Mouse (Mus musculus) neural tube, embryonic 13.5 days (tissue): ENCODE data around the gene Slamf8. TPM values are rescaled to one million over a fixed set of nuclear protein-coding genes. Genes with fewer than 3 reads are reported as not detected.
A peak's percentile ranks its signal among the peaks of the same experiment; 100 is the strongest.

Source experiments
- ATAC-seq: fragments of 200-750 bp; cut with Nextera tagmentation; 2 replicates; pipeline ENCODE4 v1.8.0; 2017; ENCODE audit warnings: low read depth, mild to moderate bottlenecking, moderate TSS enrichment, moderate library complexity
- H3K27ac ChIP-seq: fragments of 300-500 bp; sonication (generic); replicated peaks from 2 replicates; pipeline ENCODE4 v1.5.1; 2015; ENCODE audit warnings: moderate library complexity, mild to moderate bottlenecking, inconsistent platforms
- H3K27me3 ChIP-seq: fragments of 300-500 bp; sonication (generic); 2 replicates; pipeline ENCODE4 v1.6.1; 2015; ENCODE audit warnings: mild to moderate bottlenecking, inconsistent platforms
- H3K36me3 ChIP-seq: fragments of 300-500 bp; sonication (generic); 2 replicates; pipeline ENCODE4 v1.6.1; 2015; ENCODE audit warnings: mild to moderate bottlenecking, inconsistent platforms
- H3K4me1 ChIP-seq: fragments of 300-500 bp; sonication (generic); replicated peaks from 2 replicates; pipeline ENCODE4 v1.6.1; 2015; ENCODE audit warnings: inconsistent platforms
- H3K4me2 ChIP-seq: fragments of 300-500 bp; sonication (generic); 2 replicates; pipeline ENCODE4 v1.6.1; 2015; ENCODE audit warnings: inconsistent platforms, mild to moderate bottlenecking, moderate library complexity
- H3K4me3 ChIP-seq: fragments of 300-500 bp; sonication (generic); 2 replicates; pipeline ENCODE4 v1.5.1; 2015; ENCODE audit warnings: mild to moderate bottlenecking, inconsistent platforms
- H3K9ac ChIP-seq: fragments of 300-500 bp; sonication (generic); 2 replicates; pipeline ENCODE4 v1.6.1; 2015; ENCODE audit warnings: moderate library complexity, mild to moderate bottlenecking, inconsistent platforms
- H3K9me3 ChIP-seq: fragments of 300-500 bp; sonication (generic); 2 replicates; pipeline ENCODE4 v1.6.1; 2016; ENCODE audit warnings: inconsistent platforms
- WGBS: fragments of 180-500 bp; shearing (Covaris S2); methylation state at CpG from one replicate; pipeline ENCODE4 v1.1.7; 2015; 5-methylcytosine and 5-hydroxymethylcytosine counted together
- polyA plus RNA-seq: library from polyadenylated mRNA; unstranded; fragments of >200 nt; fragmentation: Nextera tagmentation; extraction: Ambion mirVana; gene quantifications from 2 replicates; pipeline ENCODE4 v1.2.1, GENCODE M21; 2015

Gene Slamf8
- polyA plus RNA-seq, 1 experiment from 2014 or later: not detected

DNA sequence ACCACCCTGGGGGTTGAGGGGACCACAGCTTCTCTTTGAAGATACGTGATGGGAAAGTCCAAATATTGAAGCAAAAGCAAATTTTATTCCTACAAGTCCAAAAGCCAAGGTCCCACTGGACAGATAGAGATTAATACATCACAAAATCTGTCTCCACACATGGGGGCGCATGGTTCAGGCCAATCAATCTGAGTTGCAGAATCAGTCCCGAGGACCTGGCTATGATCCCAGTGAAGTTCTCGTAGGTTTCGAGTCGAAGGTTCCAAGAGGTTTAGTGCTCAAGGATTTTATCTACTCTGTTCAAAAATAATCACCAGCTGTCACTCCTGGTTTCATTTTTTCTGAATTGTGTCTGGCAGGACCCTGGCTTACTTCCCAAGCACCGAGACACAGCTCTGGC is 39.4 kb downstream of the Slamf8 start:
- no peak for ATAC-seq
- Histone ChIP-seq H3K4me2 (peak overlapping the region; percentile 55), H3K36me3 (no peaks in the 10 kb centered on the region), H3K27me3 (no peaks in the 10 kb centered on the region), H3K27ac (peak overlapping the region; percentile 68; the same call in 1 of the 2 replicates), H3K4me3 (peak overlapping the region; percentile 40; the same call in 1 of the 2 replicates), H3K9me3 (no peaks in the 10 kb centered on the region), H3K9ac (peak overlapping the region; percentile 66; the same call in 1 of the 2 replicates), H3K4me1 (peaks cover 30% of the 10 kb centered on the region)
- 48% methylated on average over 7 of the region's 7 CpGs for WGBS

- Histone ChIP-seq H3K27ac (peak overlapping the region; percentile 68; the same call in 1 of the 2 replicates), H3K9me3 (no peaks in the 10 kb centered on the region), H3K4me1 (peaks cover 30% of the 10 kb centered on the region), H3K36me3 (no peaks in the 10 kb centered on the region), H3K27me3 (no peaks in the 10 kb centered on the region), H3K4me3 (peak overlapping the region; percentile 40), H3K9ac (peak overlapping the region; percentile 66), H3K4me2 (peak overlapping the region; percentile 55)
- ATAC-seq: peak; percentile 87
- 2% methylated on average over 8 of the region's 8 CpGs for WGBS
Observed at GRCm38 (mm10) chr1:172550551-172550951, 39.8 kb downstream of the Slamf8 start.

DNA sequence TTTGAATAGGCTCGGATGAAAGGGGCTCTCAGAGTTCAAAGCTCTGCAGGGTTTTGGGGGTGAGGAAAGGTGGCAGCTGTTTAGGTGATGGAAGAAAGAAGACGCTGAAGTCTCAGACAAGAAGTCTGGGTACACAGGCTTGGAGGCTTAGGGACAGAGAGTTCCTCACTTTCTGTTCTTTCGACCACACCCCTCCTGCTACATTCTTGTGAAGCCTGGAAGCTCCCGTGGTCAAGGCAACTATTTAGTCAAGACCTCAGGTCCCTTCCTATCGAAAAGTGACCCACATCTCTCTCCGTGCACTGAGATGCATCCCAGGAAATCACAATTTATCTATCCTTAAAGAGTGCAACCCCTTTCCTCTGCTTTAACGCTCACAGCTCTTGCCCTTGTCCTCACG is 40.7 kb downstream of the Slamf8 start:
- 4% methylated on average over 8 of the region's 8 CpGs for WGBS
- peak overlapping the region; percentile 40 for H3K4me3 ChIP-seq
- no peak for ATAC-seq
- H3K9me3 ChIP-seq: no peaks in the 10 kb centered on the region
- peaks cover 30% of the 10 kb centered on the region for H3K4me1 ChIP-seq
- H3K27ac ChIP-seq: 0 out of 2 replicates have a peak overlapping the region, but pooled peaks have one; percentile 68
- peak overlapping the region; percentile 66 for H3K9ac ChIP-seq
- H3K4me2 ChIP-seq: peak overlapping the region; percentile 55
- H3K27me3 ChIP-seq: no peaks in the 10 kb centered on the region
- H3K36me3 ChIP-seq: no peaks in the 10 kb centered on the region

DNA sequence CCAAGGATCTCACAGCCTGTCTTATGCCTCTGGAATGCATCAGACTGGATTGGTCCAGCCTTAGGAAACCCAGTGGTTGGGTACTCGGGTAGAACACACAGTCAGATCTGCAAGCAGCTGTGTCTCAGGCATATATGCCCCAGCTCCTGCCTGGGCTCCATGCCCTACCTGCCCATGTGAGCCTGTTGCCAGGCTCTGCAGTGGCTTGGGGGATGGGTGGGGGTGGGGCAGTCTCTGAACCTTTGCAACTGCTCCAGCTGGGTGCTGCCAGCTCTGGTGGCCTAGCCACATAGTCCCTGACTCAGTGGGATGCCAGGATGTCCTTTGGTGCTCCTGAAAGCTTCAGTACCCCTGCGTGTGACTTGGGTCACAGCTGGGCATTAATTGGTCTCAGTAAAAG is 41.1 kb downstream of the Slamf8 start:
- no peak overlapping the region for H3K27ac ChIP-seq
- no peaks in the 10 kb centered on the region for H3K9me3 ChIP-seq
- H3K4me2 ChIP-seq: peak overlapping the region; percentile 55
- no peaks in the 10 kb centered on the region for H3K27me3 ChIP-seq
- WGBS: 9% methylated on average over 2 of the region's 2 CpGs
- peaks cover 30% of the 10 kb centered on the region for H3K4me1 ChIP-seq
- no peak for ATAC-seq
- no peaks in the 10 kb centered on the region for H3K36me3 ChIP-seq
- peak overlapping the region; percentile 66; the same call in 1 of the 2 replicates for H3K9ac ChIP-seq
- peak overlapping the region; percentile 40; the same call in 1 of the 2 replicates for H3K4me3 ChIP-seq

- H3K9ac ChIP-seq: no peak overlapping the region
- H3K36me3 ChIP-seq: no peaks in the 10 kb centered on the region
- H3K27me3 ChIP-seq: no peaks in the 10 kb centered on the region
- H3K27ac ChIP-seq: no peak overlapping the region
- no peaks in the 10 kb centered on the region for H3K9me3 ChIP-seq
- peaks cover 30% of the 10 kb centered on the region for H3K4me1 ChIP-seq
- no peak overlapping the region for H3K4me3 ChIP-seq
- no peak overlapping the region for H3K4me2 ChIP-seq
- ATAC-seq: no peak
- 55% methylated on average over 7 of the region's 7 CpGs for whole genome bisulfite sequencing
Observed at GRCm38 (mm10) chr1:172548501-172548900, 41.9 kb downstream of the Slamf8 start.

GRCm38 (mm10) chr1:172546062-172546461 is 44.3 kb downstream of the Slamf8 start:
- no peak overlapping the region for H3K27ac ChIP-seq
- no peak overlapping the region for H3K4me2 ChIP-seq
- H3K36me3 ChIP-seq: no peaks in the 10 kb centered on the region
- H3K9ac ChIP-seq: no peak overlapping the region
- H3K4me3 ChIP-seq: no peak overlapping the region
- peaks cover 20% of the 10 kb centered on the region for H3K4me1 ChIP-seq
- no peaks in the 10 kb centered on the region for H3K9me3 ChIP-seq
- WGBS: 91% methylated on average over 4 of the region's 4 CpGs
- no peak for ATAC-seq
- H3K27me3 ChIP-seq: no peaks in the 10 kb centered on the region

- 57% methylated on average over 11 of the region's 11 CpGs for WGBS
Observed at GRCm38 (mm10) chr1:172540283-172540820, 50.0 kb downstream of the Slamf8 start.

DNA sequence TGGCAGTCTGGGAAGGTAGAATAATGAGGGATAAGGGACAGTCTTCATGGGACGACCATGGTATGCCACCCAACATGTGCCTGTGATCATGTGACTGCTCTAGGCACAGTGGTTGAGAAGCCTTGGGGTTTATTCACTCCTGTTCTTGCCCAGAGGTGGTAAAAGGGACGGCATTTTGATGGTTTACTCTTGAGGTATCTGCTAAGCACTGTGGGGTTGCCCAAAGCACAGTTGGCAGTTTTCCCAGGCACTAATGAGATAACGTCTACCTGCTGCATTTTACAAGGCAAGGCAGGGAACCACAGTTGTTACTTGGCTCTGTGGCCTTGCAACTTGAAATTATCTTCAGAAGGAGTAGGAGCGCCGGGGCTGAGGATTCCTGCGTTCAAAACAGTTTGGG is 50.5 kb downstream of the Slamf8 start:
- Histone ChIP-seq H3K4me2 (no peak overlapping the region), H3K9me3 (no peaks in the 10 kb centered on the region), H3K4me1 (peaks cover 19% of the 10 kb centered on the region), H3K9ac (0 out of 2 replicates have a peak overlapping the region, but pooled peaks have one; percentile 34), H3K4me3 (no peak overlapping the region), H3K27ac (no peak overlapping the region; the same call in 1 of the 2 replicates), H3K27me3 (peaks cover 2% of the 10 kb centered on the region; the same call in 1 of the 2 replicates), H3K36me3 (no peaks in the 10 kb centered on the region)
- no peak for ATAC-seq
- 58% methylated on average over 6 of the region's 6 CpGs for WGBS

More at GRCm38 (mm10) chr1:172540283-172540820, 50.0 kb downstream of the Slamf8 start:
- H3K4me2 ChIP-seq: no peak overlapping the region
- H3K4me3 ChIP-seq: no peak overlapping the region
- no peak for ATAC-seq
- H3K9me3 ChIP-seq: no peaks in the 10 kb centered on the region
- no peaks in the 10 kb centered on the region; the same call in 1 of the 2 replicates for H3K27me3 ChIP-seq
- peak overlapping the region; percentile 56 for H3K27ac ChIP-seq
- H3K36me3 ChIP-seq: no peaks in the 10 kb centered on the region
- peaks cover 16% of the 10 kb centered on the region for H3K4me1 ChIP-seq
- H3K9ac ChIP-seq: peak overlapping the region; percentile 34; the same call in 1 of the 2 replicates

- Histone ChIP-seq H3K9me3 (no peaks in the 10 kb centered on the region), H3K4me2 (no peak overlapping the region), H3K27ac (peak overlapping the region; percentile 14; the same call in 1 of the 2 replicates), H3K36me3 (no peaks in the 10 kb centered on the region), H3K4me3 (no peak overlapping the region), H3K9ac (no peak overlapping the region), H3K4me1 (peaks cover 42% of the 10 kb centered on the region), H3K27me3 (peaks cover 19% of the 10 kb centered on the region; the same call in 1 of the 2 replicates)
- ATAC-seq: no peak
- WGBS: 64% methylated on average over 16 of the region's 16 CpGs
Observed at GRCm38 (mm10) chr1:172535116-172535515, 55.3 kb downstream of the Slamf8 start.

DNA sequence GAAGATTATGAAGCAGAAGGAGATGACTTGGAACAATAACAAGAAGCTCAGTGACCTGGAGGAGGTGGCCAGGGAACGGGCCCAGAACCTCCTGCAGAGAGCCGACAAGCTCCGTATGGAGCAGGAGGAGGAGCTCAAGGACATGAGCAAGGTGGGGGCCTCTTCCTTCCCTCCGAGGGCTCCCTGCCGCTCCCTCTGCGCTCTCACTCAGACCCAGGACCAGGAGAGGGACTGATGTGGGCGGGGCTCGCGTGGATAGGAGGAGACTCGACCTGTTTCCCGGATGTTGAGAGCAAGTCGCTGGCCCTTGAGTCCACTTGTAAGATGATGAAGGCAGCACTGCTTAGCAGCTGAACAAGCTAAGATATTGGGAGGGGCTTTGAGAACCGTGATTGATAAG is 57.8 kb downstream of the Slamf8 start:
- H3K36me3 ChIP-seq: no peaks in the 10 kb centered on the region
- no peak overlapping the region for H3K27ac ChIP-seq
- no peak overlapping the region for H3K9ac ChIP-seq
- peaks cover 40% of the 10 kb centered on the region for H3K4me1 ChIP-seq
- 9% methylated on average over 13 of the region's 13 CpGs for WGBS
- no peaks in the 10 kb centered on the region for H3K9me3 ChIP-seq
- H3K27me3 ChIP-seq: peaks cover 23% of the 10 kb centered on the region
- H3K4me3 ChIP-seq: no peak overlapping the region
- 0 out of 2 replicates have a peak, but pooled peaks have one; percentile 6 for ATAC-seq
- H3K4me2 ChIP-seq: peak overlapping the region; percentile 41
